Mouse (Mus musculus) embryo, embryonic 11 days (tissue): Measurements from ENCODE around the gene Olfr1346.
"Not testable (repeated sequence)": the region's sequence is repeated elsewhere in the genome, so short reads cannot be mapped to it uniquely, and the experiment has no call there.

ENCODE experiments used
- DNase-seq: peaks from one replicate; pipeline ENCODE4 v3.0.0-alpha.2; 2015

The Olfr1346 gene

DNA sequence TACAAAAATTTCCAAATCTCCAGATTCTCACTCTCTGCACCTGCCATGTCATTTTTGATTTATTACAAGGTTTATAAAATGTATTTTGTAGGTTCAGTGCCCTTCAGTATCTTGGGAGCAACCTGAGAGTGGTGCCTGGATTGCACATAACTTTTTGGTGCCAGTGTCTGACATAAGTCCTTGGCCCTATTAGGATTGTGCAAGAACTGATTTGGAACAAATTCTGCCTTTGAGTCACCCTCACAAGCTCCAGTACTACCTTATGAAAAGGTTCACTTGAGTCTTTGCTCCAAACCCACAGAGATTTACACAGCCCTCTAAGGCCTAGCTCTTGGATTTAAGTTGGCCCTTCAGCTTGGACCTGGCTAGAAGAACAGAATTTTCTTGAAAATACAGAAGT is at the start of gene Olfr1346:
Gene Olfr1346 (plus strand): TSS at position 151 of the 400 bp plus-strand sequence.
- DNase-seq: no peak

DNA sequence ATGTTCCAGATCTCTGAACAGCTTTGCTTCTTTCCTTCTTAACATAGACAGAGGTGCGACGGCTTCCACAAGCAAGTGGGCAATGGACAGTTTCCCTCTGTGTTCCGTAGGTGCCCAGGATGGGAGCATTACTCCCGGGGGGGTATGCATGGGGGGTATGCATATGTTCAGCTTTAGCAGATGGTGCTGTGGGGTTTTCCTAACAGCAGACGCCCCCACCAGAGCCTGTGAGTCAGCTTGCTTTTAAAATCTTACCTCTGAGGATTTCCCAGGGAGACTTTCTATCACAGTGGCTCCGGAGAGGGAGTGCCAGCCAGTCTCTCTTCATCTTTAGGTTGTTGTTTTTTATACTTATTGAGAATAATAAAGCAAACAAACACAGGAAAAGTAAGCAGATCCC is 47.0 kb upstream of the Olfr1346 start:
- DNase-seq: no peak

- DNase-seq: no peak
Measured at GRCm38 (mm10) chr7:6429381-6429780, 37.5 kb upstream of the Olfr1346 start.

- DNase-seq: peak; percentile 39
Measured at GRCm38 (mm10) chr7:6430342-6430741, 36.6 kb upstream of the Olfr1346 start.

DNA sequence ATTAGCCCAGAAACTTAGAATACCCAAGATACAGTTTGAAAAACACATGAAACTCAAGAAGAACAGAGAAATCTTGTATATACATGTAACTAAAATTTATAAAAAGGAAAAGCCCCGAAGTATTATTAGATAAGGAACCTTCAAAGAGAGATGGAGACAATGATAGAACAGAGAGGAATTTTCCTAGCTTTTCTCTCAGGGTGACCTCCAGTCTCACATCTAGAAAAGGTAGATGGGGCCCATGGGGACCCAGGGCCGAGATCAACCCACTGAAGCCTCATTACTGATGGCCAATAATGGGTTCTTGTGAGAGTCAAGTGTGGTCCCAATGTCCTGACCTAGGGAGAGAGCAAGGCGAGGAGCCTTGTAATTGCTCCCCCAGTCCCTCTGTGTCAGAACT is 28.5 kb upstream of the Olfr1346 start, which contains the start of gene Olfr1344:
Gene Olfr1344 (plus strand): TSS at position 301 of the 400 bp plus-strand sequence.
- no peak for DNase-seq

GRCm38 (mm10) chr7:6441173-6441572 is 25.7 kb upstream of the Olfr1346 start:
- DNase-seq: no peak

DNA sequence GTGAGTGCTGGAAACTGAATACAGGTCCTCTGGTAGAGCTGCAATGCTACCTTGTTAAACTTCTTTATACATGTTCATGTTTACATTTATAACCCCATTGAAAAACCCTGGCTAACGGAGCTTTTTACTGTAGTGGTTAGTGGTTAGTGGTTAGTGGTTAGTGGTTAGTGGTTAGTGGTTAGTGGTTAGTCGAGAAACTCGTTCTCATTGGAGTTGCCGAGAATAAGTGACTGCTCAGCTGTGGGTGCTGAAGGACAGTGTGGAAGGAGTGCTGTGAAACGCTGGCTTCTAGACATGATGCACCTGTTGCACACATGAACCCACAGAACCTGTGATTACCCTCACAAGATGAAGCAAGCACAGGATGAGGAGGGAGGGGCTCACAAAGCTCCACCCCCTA is 19.1 kb upstream of the Olfr1346 start:
- DNase-seq: no peak

GRCm38 (mm10) chr7:6455868-6456267 is 11.0 kb upstream of the Olfr1346 start, which contains the start of gene Olfr1336:
Olfr1336 (plus strand) TSS chr7:6456168.
- no peak for DNase-seq

DNA sequence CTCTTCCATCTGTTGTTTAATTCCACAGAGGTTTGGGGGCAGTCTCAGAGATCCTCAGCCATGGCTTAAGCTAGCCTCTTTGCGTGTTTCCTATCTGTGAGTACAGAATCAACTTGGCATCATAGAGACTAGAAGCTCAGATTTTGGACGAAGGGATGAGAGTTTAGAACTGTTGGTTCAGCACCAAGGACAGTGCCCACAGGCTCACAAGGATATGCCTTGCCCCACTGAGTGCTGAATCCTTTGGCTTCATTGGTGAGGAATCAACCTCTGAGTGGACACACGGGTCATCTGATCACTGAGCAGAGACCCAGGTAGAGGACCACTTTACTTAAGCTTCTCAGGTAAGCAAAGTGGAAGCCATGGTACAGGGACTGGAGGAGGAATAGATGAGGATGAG is 10.5 kb upstream of the Olfr1346 start:
- peak; percentile 34 for DNase-seq

- not testable (repeated sequence) for DNase-seq
Measured at GRCm38 (mm10) chr7:6477633-6478032, 10.7 kb downstream of the Olfr1346 start.

- DNase-seq: no peak
Measured at GRCm38 (mm10) chr7:6486841-6487240, 19.9 kb downstream of the Olfr1346 start, which contains the start of gene Olfr5. Olfr5 (minus strand) TSS chr7:6486941.

DNA sequence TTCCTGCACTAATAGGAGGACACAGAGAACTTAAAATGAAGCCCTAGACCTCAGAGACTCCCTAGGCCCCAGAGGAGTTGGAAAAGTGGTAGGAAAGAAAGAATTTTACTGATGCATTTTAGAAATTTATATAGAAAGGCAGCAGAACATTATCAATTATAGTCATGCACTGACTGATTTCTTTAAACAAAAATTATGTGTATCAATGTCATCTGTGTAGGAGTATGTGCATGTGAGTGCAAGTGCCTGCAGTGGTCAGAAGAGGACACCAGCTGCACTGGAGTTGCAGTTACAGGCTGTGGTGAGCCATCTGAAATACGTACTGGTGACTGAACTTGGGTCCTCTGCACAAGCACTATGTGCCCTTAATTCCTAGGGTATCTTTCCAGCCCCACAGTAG is 32.8 kb downstream of the Olfr1346 start, which contains the start of gene Olfr1347:
Gene Olfr1347 (minus strand): TSS at position 101 of the 400 bp plus-strand sequence.
- no peak for DNase-seq

DNA sequence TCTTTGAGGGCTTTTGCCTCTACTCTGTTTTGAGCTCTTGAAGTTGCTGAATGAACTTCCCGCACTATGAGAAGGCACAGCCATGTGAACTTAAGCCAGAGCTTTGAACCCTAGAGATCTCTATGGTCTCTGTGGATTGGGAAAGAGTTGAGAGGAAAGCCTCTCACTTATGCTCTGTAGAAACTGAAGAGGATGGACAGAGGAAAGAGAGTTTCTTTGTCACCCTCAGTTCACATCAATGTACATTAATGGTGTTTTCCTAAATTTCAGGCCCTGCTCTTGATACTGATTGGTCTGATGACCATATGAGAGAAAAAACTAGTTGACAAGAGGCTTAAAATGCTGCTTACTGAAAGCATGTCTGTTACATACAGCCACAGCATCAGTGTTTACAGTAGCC is 41.7 kb downstream of the Olfr1346 start, which contains the start of gene Olfr1348:
Gene Olfr1348 (minus strand): TSS at position 101 of the 400 bp plus-strand sequence.
- no peak for DNase-seq

DNA sequence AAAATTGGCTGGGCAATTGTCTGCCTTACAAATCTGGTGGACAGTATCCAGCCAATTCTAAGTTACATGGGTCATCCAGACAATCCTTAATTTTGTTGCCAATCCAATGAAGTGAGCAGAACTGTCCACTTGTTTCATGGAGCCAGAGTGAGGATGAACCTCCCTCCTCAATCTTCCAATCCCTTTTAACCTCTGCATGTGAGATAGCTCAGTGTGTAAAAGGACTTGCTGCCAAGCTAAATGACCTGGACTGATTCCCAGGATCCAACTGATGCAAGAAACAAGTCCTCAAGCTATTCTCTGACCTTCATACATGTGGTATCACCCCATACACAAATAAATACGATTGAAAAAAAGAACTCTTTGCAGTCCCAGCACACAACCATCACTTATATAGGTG is 54.8 kb downstream of the Olfr1346 start:
- DNase-seq: no peak

- no peak for DNase-seq
Measured at GRCm38 (mm10) chr7:6522850-6523249, 55.9 kb downstream of the Olfr1346 start, which contains the start of gene Olfr1349. Olfr1349 (minus strand) TSS chr7:6522950.

GRCm38 (mm10) chr7:6525001-6525400 is 58.1 kb downstream of the Olfr1346 start:
- no peak for DNase-seq

GRCm38 (mm10) chr7:6526141-6526540 is 59.2 kb downstream of the Olfr1346 start:
- DNase-seq: peak; percentile 4
